Mouse (Mus musculus) limb, embryonic 15.5 days (tissue): ENCODE results near the gene Coro1c. TPM values are rescaled to one million over a fixed set of nuclear protein-coding genes. Genes with fewer than 3 reads are reported as not detected.

Experiments used
- ATAC-seq: fragments of 200-750 bp; cut with Nextera tagmentation; 2 replicates; pipeline ENCODE4 v1.8.0; 2017; ENCODE audit warnings: low read depth, moderate TSS enrichment; ENCODE audit not compliant: insufficient number of reproducible peaks, low FRiP score, low TSS enrichment
- H3K27ac ChIP-seq: fragments of 300-500 bp; sonication (generic); 2 replicates; pipeline ENCODE4 v1.5.1; 2015; ENCODE audit warnings: moderate library complexity, mild to moderate bottlenecking, inconsistent platforms
- H3K27me3 ChIP-seq: fragments of 300-500 bp; sonication (generic); 2 replicates; pipeline ENCODE4 v1.6.1; 2015; ENCODE audit warnings: inconsistent platforms
- H3K36me3 ChIP-seq: fragments of 300-500 bp; sonication (generic); 2 replicates; pipeline ENCODE4 v1.6.1; 2015; ENCODE audit warnings: inconsistent platforms
- H3K4me1 ChIP-seq: fragments of 300-500 bp; sonication (generic); 2 replicates; pipeline ENCODE4 v1.6.1; 2015; ENCODE audit warnings: inconsistent platforms
- H3K4me2 ChIP-seq: fragments of 300-500 bp; sonication (generic); 2 replicates; pipeline ENCODE4 v1.6.1; 2015; ENCODE audit warnings: mild to moderate bottlenecking, inconsistent platforms
- H3K4me3 ChIP-seq: fragments of 300-500 bp; sonication (generic); 2 replicates; pipeline ENCODE4 v1.5.1; 2015; ENCODE audit warnings: mild to moderate bottlenecking, inconsistent platforms
- H3K9ac ChIP-seq: fragments of 300-500 bp; sonication (generic); 2 replicates; pipeline ENCODE4 v1.6.1; 2015; ENCODE audit warnings: inconsistent platforms
- H3K9me3 ChIP-seq: fragments of 300-500 bp; sonication (generic); 2 replicates; pipeline ENCODE4 v1.6.1; 2016; ENCODE audit warnings: inconsistent platforms
- WGBS: fragments of 180-500 bp; shearing (Covaris S2); methylation state at CpG from one replicate; pipeline ENCODE4 v1.1.7; 2015; 5-methylcytosine and 5-hydroxymethylcytosine counted together
- polyA plus RNA-seq: library from polyadenylated mRNA; unstranded; fragments of >200 nt; fragmentation: Nextera tagmentation; extraction: Ambion mirVana; gene quantifications from 2 replicates; pipeline ENCODE4 v1.2.1, GENCODE M21; 2015

The Coro1c gene
- polyA plus RNA-seq, 1 experiment from 2014 or later, result 98.4 TPM

DNA sequence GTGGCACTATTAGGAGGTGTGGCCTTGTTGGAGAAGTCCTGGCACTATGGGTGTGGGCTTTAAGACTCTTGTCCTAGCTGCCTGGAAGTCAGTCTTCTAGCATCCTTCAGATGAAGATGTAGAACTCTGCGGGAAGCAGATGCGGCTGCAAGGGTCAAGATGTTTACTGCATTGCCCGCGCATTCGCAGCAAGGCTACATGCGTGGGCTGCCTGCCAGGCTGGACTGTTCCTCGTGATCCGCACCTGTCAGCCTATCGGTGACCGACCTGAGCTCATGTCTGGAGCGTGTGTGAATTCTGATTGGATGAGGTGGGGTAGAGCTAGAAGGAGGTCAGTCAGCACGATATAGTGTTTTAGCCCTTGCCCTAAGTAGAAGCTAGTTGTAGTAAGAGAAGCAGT, 44.6 kb downstream of the Coro1c start:
- peaks cover 27% of the 10 kb centered on the region for H3K36me3 ChIP-seq
- H3K9me3 ChIP-seq, result no peaks in the 10 kb centered on the region
- H3K4me3 ChIP-seq, result no peak overlapping the region
- 91% methylated on average over 12 of the region's 12 CpGs for WGBS
- H3K27ac ChIP-seq, result no peak overlapping the region
- H3K27me3 ChIP-seq, result no peaks in the 10 kb centered on the region
- no peak for ATAC-seq
- no peak overlapping the region for H3K4me2 ChIP-seq
- H3K4me1 ChIP-seq, result peaks cover 16% of the 10 kb centered on the region
- H3K9ac ChIP-seq, result no peak overlapping the region

DNA sequence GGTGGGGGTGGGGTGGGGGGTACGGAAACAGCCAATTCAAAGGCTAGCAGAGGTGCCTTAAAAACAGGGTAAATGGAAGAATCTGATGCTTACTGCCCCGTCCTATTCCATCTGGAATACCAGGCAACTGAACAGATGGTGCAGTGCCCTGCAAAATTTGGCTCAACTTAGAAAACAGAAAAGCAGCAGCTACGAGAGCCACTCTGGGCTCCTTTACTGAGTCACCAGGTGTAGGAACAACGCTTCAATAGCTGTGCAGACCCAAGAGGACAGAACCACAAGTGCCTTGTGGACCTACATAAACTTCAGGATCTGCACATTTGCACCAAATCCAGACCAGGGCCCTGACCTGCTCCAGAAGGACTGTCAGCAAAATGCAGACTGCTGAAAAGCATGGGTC, 46.1 kb downstream of the Coro1c start:
- Histone ChIP-seq H3K27me3 (no peaks in the 10 kb centered on the region), H3K27ac (no peak overlapping the region), H3K4me1 (peaks cover 17% of the 10 kb centered on the region), H3K9me3 (no peaks in the 10 kb centered on the region), H3K9ac (no peak overlapping the region), H3K4me2 (no peak overlapping the region), H3K36me3 (peaks cover 30% of the 10 kb centered on the region), H3K4me3 (no peak overlapping the region)
- 86% methylated on average over 4 of the region's 4 CpGs for WGBS
- ATAC-seq, result no peak

DNA sequence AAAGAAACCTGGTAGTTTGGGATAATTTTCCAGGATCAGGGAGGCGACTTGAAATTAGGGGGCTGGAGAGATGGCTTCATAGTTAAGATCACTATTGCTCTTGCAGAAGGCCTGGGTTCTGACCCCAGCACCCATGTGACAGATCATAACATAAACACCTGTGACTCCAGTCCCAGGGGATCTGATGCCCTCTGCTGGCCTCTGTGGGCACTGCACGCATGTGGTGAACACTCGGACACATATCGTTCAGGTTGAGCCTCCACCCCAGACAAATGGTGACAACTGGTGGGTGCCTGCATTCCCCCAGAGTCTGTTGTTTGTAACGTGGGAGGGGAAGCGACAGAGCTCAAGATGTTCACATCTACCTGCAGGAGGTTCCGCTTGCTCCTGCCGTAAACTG, 47.3 kb downstream of the Coro1c start:
- H3K27ac ChIP-seq, result no peak overlapping the region
- 95% methylated on average over 8 of the region's 8 CpGs for WGBS
- no peak overlapping the region for H3K4me2 ChIP-seq
- H3K27me3 ChIP-seq, result no peaks in the 10 kb centered on the region
- H3K4me1 ChIP-seq, result peaks cover 16% of the 10 kb centered on the region
- H3K36me3 ChIP-seq, result peaks cover 30% of the 10 kb centered on the region
- no peaks in the 10 kb centered on the region for H3K9me3 ChIP-seq
- H3K9ac ChIP-seq, result no peak overlapping the region
- ATAC-seq, result no peak
- no peak overlapping the region for H3K4me3 ChIP-seq

DNA sequence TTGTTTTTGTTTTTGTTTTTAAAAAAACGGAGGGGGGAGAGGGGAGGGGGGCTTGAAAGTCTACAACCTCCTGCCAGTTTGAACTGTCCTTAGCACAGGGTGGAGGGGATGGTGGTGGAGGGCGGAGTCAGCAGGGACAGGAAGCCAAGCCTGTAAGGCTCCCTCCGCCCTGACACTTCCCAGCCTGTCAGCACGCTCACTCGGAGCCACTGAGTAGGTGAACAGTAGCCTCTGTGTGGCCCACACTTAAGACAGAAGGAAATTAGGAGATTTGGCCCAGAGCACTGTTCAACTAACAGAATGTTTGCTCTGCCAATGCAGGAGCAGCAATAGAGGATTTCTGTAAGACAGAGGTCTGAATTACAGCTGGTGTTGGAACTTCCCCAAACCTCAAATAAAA, 49.6 kb downstream of the Coro1c start:
- 28% methylated on average over 5 of the region's 5 CpGs for WGBS
- no peak for ATAC-seq
- Histone ChIP-seq H3K36me3 (peaks cover 15% of the 10 kb centered on the region), H3K4me2 (no peak overlapping the region), H3K9me3 (no peaks in the 10 kb centered on the region), H3K4me3 (no peak overlapping the region), H3K9ac (no peak overlapping the region), H3K27me3 (no peaks in the 10 kb centered on the region), H3K4me1 (peaks cover 19% of the 10 kb centered on the region), H3K27ac (no peak overlapping the region)

DNA sequence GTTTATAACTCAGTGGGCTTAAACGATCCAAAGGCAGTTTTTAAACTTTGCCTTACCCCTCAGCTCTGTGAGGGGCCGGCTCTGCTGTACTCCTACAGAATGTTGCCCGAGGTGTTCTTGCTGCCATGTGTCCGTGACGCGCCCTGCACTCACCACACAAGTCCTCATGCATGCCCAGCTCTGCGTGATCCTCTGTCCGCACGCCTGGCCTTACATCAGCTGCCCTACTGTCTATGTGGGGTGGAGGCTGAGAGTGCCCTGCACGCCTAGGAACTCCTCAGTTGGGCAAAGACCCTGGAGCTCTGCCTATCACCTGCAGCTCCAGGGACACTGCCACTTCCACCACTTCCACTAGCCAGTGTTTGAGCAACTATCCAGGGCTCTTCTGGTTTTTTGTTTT, 50.0 kb downstream of the Coro1c start:
- H3K27me3 ChIP-seq, result no peaks in the 10 kb centered on the region
- peaks cover 12% of the 10 kb centered on the region for H3K36me3 ChIP-seq
- no peak overlapping the region for H3K4me2 ChIP-seq
- no peak overlapping the region for H3K27ac ChIP-seq
- H3K4me1 ChIP-seq, result peaks cover 19% of the 10 kb centered on the region
- 64% methylated on average over 10 of the region's 10 CpGs for WGBS
- no peak overlapping the region for H3K4me3 ChIP-seq
- H3K9me3 ChIP-seq, result no peaks in the 10 kb centered on the region
- no peak for ATAC-seq
- no peak overlapping the region for H3K9ac ChIP-seq

DNA sequence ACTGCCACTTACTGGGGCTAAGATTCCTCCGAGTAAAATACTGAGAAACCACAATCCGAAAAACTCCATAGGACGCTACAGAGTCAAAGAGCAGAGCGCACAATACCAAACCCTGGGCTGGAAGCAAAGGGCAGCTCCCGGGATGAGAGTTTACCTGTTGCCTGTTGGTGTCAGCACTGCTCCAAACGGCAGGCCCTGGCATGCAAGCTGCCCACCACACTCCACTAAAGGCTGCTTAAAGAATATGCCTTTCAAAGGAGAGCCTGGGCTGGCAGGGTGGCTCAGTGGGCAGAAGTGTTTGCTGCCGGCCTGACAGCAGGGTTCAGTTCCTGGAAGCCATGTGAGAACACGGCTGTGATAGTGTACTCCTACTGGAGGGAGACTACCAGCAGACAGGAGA, 50.9 kb downstream of the Coro1c start:
- no peak for ATAC-seq
- Histone ChIP-seq H3K27me3 (no peaks in the 10 kb centered on the region), H3K27ac (0 out of 2 replicates have a peak overlapping the region, but pooled peaks have one; percentile 13), H3K4me2 (no peak overlapping the region), H3K9me3 (no peaks in the 10 kb centered on the region), H3K4me3 (no peak overlapping the region), H3K4me1 (peaks cover 19% of the 10 kb centered on the region), H3K9ac (no peak overlapping the region), H3K36me3 (peaks cover 12% of the 10 kb centered on the region)
- 58% methylated on average over 8 of the region's 8 CpGs for WGBS

DNA sequence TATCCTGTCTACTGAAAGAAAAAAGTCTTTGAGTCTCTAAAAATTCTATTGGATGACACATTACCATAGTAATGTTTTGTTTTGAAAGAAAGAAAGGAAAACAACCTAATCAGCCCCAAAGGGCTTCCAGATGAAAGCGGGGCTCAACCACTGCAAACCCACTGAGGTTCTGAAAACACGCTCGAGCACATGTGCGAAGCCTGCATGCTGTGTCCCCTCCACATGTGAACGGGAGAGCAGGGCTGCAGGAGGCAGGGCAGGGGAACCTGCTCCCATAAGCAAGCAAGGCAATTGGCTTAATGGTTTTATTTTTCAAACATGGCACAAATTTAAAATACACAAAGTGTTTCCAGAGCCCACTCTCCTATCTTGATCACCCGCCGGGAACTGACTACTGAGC, 51.9 kb downstream of the Coro1c start:
- H3K9ac ChIP-seq, result no peak overlapping the region
- 66% methylated on average over 7 of the region's 7 CpGs for WGBS
- H3K27ac ChIP-seq, result no peak overlapping the region
- no peak overlapping the region for H3K4me3 ChIP-seq
- peaks cover 19% of the 10 kb centered on the region for H3K4me1 ChIP-seq
- peaks cover 15% of the 10 kb centered on the region for H3K36me3 ChIP-seq
- no peak for ATAC-seq
- no peak overlapping the region for H3K4me2 ChIP-seq
- H3K27me3 ChIP-seq, result no peaks in the 10 kb centered on the region
- no peaks in the 10 kb centered on the region for H3K9me3 ChIP-seq

DNA sequence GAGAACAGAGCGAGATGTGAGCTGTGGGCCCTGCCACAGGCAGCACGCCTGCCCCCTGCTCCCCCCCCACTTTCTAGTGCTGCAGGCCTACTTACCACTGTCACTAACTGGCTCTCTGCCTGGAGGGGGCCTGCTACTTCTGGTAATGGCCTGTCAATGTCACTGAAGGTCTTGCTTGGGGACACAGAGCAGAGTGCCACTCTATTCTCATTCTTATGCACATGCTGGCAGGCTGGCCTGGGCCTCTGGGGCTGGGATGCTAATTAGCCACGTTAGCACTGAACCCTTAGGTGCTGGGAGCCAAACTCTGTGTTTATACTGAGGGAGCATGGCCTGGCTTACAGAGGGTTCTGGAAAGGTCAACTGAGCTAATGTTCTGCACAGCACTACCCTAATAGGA, 52.9 kb downstream of the Coro1c start:
- no peak overlapping the region for H3K4me2 ChIP-seq
- no peaks in the 10 kb centered on the region for H3K9me3 ChIP-seq
- 67% methylated on average over 3 of the region's 3 CpGs for WGBS
- H3K9ac ChIP-seq, result no peak overlapping the region
- peaks cover 20% of the 10 kb centered on the region for H3K36me3 ChIP-seq
- H3K4me3 ChIP-seq, result no peak overlapping the region
- no peak overlapping the region for H3K27ac ChIP-seq
- H3K4me1 ChIP-seq, result peaks cover 19% of the 10 kb centered on the region
- no peaks in the 10 kb centered on the region for H3K27me3 ChIP-seq
- ATAC-seq, result no peak

DNA sequence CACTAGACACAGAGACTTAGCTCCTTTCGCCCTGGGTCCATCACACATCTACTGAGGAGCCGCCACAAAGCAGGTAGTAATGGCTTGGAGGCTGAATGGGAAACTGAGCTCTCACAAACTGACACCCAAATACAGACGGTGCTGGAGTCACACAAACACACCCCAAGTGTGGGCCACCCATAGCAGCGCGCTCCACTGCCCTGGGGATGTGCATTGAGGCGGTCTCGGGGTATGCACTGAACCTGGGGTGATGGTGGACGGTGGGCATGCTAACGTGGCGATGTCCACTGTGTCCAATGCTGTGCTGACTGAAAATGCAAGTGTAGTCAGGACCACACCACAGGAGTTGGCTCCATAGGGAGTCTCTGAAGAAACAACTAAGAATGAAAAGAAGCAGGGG, 53.4 kb downstream of the Coro1c start:
- Histone ChIP-seq H3K27ac (no peak overlapping the region), H3K27me3 (no peaks in the 10 kb centered on the region), H3K9me3 (no peaks in the 10 kb centered on the region), H3K4me2 (no peak overlapping the region), H3K9ac (no peak overlapping the region), H3K4me3 (no peak overlapping the region), H3K4me1 (peaks cover 19% of the 10 kb centered on the region), H3K36me3 (peaks cover 24% of the 10 kb centered on the region)
- 91% methylated on average over 10 of the region's 10 CpGs for WGBS
- no peak for ATAC-seq

DNA sequence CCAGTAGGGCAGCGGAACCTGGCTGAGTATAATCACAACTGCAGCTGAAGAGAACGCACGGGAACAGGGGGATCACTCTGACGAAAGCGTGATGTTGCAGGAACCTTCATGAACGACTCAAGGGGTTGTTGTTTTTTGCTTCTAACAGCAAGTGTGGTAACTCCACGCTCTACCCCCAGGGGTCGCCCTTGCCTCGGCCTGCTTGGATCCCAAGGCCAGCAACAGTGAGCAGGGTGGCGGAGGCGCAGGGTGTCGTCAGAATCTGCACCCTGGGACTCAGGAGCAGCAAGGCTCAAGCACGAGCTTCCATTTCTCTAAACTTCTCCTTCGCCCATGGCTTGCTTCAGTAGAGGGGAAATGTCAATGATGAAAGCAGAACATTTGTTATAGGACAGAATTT, 54.1 kb downstream of the Coro1c start:
- Histone ChIP-seq H3K27me3 (no peaks in the 10 kb centered on the region), H3K36me3 (peaks cover 30% of the 10 kb centered on the region), H3K4me1 (peaks cover 17% of the 10 kb centered on the region), H3K27ac (no peak overlapping the region), H3K4me2 (no peak overlapping the region), H3K9me3 (no peaks in the 10 kb centered on the region), H3K9ac (no peak overlapping the region), H3K4me3 (no peak overlapping the region)
- no peak for ATAC-seq
- 44% methylated on average over 14 of the region's 14 CpGs for WGBS

DNA sequence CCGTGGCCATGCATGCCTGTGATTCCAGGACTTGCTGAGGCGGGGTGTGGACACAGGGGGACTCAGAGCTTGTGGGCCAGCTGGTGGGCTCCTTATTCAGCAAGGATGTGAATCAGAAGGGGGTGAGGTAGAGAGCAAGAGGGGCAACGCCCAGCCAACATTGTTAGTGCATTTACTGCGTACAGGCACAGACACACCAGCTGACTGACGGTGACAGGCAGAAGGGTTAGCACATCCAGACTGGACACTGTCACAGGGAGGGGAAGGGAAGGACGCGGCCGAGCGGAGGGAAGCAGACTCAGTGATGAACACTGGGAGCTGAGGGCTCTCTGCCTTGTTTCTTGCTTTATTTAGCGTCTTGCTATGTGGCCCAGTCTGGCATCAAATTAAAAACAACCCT, 55.0 kb downstream of the Coro1c start:
- 91% methylated on average over 10 of the region's 10 CpGs for WGBS
- no peak for ATAC-seq

DNA sequence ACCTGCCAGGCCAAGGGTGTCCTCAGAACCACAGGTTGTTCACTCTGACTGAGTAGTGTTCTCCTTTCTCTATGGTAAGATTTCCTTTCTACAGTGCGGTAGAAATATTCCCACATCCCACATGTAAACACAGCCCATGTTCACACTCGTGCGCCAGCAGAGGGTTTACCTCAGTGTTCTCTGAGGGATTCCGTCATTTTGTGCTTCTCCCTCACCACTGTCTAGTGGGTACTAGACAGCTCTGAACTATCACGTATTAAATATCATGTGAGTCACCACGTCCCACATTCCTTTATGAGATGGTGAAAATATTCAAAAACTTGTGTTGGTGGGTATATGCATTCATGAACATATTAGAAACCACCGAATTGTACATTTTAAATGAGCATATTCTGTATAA, 56.1 kb downstream of the Coro1c start:
- no peak for ATAC-seq
- Histone ChIP-seq H3K4me2 (no peak overlapping the region), H3K27ac (no peak overlapping the region), H3K4me1 (peaks cover 6% of the 10 kb centered on the region; the same call in 1 of the 2 replicates), H3K27me3 (no peaks in the 10 kb centered on the region), H3K36me3 (peaks cover 46% of the 10 kb centered on the region), H3K4me3 (no peak overlapping the region), H3K9me3 (no peaks in the 10 kb centered on the region), H3K9ac (no peak overlapping the region)
- 89% methylated on average over 7 of the region's 7 CpGs for WGBS

More for the DNA sequence above, 55.0 kb downstream of the Coro1c start:
- Histone ChIP-seq H3K4me1 (peaks cover 8% of the 10 kb centered on the region; the same call in 1 of the 2 replicates), H3K4me3 (no peak overlapping the region), H3K36me3 (peaks cover 38% of the 10 kb centered on the region), H3K27ac (no peak overlapping the region), H3K9ac (no peak overlapping the region), H3K4me2 (no peak overlapping the region), H3K27me3 (no peaks in the 10 kb centered on the region), H3K9me3 (no peaks in the 10 kb centered on the region)

DNA sequence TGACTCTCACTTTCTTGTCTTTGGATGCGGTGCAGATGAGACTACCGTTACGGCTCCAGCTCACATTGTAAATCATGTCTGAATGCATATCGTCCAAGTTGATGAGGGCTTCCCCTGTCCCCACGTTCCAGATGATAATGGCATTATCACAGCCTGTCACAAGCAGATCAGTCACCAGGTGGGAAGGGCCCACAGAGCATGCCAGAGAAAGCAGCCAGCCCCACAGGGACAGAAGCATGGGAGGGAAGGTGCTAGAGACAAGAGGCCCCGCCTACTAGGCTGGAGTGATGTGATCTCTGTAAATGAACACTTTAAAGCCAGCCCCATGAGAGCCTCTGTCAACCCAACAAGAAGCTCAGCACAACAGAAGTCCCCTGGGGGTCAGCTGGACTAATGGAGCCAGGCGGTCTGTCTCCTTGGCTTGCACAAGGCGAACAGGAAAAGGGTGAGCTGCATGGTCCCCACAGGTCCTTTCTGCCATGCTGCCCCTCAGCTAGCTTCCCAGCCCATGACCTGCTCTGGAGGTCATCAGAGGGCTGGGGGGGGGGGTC, 57.8 kb downstream of the Coro1c start:
- no peak overlapping the region for H3K4me3 ChIP-seq
- H3K27ac ChIP-seq, result no peak overlapping the region
- H3K27me3 ChIP-seq, result no peaks in the 10 kb centered on the region
- peaks cover 63% of the 10 kb centered on the region for H3K36me3 ChIP-seq
- no peak overlapping the region for H3K9ac ChIP-seq
- no peak for ATAC-seq
- H3K4me2 ChIP-seq, result no peak overlapping the region
- H3K9me3 ChIP-seq, result no peaks in the 10 kb centered on the region
- WGBS, result 81% methylated on average over 8 of the region's 8 CpGs
- H3K4me1 ChIP-seq, result 0 out of 2 replicates have a peak, but pooled peaks cover 1% of the 10 kb centered on the region
